Mouse (Mus musculus) left cerebral cortex, adult 9 months (tissue): ENCODE data around the gene Camkv.

ENCODE experiments used
- DNase-seq, 2 experiments: peaks; one replicate each; pipeline ENCODE4 v3.0.0; 2022; ENCODE audit warnings: low spot score in 2 of 2

Gene Camkv

GRCm38 (mm10) chr9:107923021-107923420, 12.5 kb upstream of the Camkv start:
- no peak for DNase-seq

GRCm38 (mm10) chr9:107923956-107924355, 11.5 kb upstream of the Camkv start:
- no peak for DNase-seq

GRCm38 (mm10) chr9:107925251-107925650, 10.2 kb upstream of the Camkv start:
- no peak for DNase-seq

- DNase-seq: no peak
These were observed 8.5 kb upstream of the Camkv start for GRCm38 (mm10) chr9:107926920-107927420.

DNA sequence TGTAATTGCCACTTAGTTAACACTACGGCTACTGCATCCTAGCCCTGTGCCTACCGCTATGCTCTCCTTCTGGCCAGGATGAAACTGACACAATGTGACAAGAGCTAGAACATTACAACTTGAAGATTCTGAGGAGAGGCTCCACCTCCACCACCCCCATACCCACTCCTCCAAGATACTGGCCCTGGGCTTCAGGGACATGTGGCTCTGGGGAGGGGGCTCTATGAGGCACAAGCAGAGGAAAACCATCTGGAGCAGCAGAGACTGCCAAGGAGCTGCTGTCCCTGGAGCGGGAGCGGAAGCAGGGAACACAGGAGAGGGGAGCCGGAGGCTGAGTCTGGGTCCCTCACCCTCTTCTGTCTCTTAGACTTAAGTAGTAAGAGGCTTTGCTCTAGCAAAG, 7.7 kb upstream of the Camkv start:
- DNase-seq: no peak

DNA sequence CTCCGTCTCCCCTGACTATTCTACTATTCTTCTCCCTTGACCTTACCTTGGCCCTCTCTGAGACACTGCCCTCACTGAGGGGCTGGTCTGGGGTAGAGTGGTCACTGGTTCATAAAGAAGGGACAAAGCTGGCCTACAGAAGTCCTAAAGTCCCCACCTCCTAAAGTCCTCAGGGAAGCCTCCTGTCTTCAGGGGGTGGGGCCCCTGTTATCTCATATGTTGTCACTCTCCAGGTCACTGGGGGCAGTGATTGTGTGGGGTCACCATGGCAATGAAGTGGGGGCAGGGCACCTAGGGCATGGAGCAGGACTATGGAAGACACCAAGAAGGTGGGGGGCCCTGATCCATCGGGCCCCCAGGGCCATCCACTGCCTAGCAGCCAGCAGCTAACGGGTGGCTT, 7.3 kb upstream of the Camkv start, which contains the start of gene Actl11:
Gene Actl11, plus strand, starts transcription at position 301 of the 400 bp plus-strand sequence.
- no peak for DNase-seq

DNA sequence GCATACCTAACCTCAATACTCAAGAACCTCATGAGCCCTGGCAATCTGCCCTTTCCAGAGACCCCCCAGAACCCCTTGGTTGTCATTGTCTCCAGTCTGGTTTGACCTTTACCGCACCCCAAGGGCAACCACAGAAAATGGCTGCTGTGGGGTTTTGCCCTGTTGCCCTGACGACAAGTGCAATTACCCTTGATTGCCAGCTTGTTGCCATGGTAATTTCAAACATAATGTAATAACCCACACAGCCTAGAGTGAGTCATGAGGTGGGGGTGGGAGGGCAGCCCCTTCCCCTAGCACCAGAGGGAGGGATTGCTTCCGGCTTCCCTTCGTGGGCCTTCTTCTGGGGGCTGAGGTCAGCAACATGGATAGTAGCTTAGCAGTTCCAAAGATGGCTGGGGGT, 3.3 kb upstream of the Camkv start:
- no peak for DNase-seq

- DNase-seq: peak; percentile 55 to 60
These were observed 1.3 kb upstream of the Camkv start for GRCm38 (mm10) chr9:107934146-107934545.

DNA sequence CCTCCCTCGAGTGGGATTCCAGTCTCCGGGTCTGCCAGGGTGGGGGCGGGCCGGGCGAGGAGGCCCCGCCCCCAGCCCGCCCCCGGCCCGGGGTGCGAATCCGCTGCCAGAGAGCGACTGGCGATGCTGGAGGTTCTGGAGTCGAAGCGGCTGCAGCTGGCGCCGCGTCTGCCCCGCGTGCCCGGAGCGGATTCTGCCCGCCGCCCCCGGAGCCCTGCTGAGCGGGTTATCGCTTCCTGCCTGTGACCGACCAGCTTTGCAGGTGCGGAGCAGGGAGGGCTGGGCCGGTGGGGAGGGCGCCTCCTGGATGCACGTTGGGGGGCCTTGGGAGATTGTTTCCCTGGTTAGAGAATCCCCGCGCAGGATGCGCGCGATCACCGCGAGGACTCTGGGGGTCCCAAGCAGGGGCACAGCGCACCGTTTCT, 328 bp downstream of the Camkv start:
- peak in 1 of 2 experiments; percentile 67 for DNase-seq

GRCm38 (mm10) chr9:107936215-107936822, 845 bp downstream of the Camkv start:
- peak in 1 of 2 experiments; percentile 65 for DNase-seq

GRCm38 (mm10) chr9:107936831-107937230, 1.4 kb downstream of the Camkv start:
- no peak for DNase-seq

GRCm38 (mm10) chr9:107947241-107948194, 12.0 kb downstream of the Camkv start:
- no peak for DNase-seq

- DNase-seq: no peak
These were observed 13.9 kb downstream of the Camkv start for GRCm38 (mm10) chr9:107949184-107949921.

GRCm38 (mm10) chr9:107949922-107950235, 14.4 kb downstream of the Camkv start, which contains the start of gene Traip:
TSS of gene Traip (plus strand) at chr9:107950136.
- no peak for DNase-seq

- DNase-seq: peak; percentile 71 to 91
These were observed 15.2 kb downstream of the Camkv start for GRCm38 (mm10) chr9:107950460-107951355.

DNA sequence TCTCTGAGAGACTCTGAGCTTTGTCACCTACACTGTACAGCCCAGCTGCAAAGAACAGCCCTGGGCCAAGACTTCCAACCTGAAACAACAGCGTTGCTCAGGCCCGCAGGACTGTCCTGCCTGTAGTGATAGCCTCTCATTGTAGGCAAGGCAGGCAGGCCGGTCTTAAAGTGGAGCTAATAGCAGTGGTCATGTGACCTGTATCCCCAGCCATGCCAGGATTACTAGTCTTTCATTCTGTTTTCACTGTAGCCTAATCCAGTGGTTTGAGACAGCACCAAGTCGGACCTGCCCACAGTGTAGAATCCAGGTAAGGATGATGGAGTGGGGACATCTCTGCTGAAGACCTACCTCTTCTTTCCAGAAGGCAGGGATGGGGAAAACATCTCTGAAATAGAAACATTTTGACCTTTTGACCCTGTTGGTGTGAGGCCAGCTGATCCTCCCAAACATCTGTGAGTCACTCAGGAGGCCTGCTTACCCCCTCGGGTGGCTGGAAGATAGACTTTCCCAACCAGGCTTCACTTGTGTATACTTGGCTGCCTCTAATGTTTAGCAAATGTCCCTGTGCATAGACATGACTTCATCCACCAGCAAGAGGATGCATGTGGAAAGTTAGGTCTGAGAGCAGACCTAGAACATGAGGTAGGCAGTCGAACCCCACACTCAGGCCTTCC, 20.3 kb downstream of the Camkv start:
- no peak for DNase-seq

- DNase-seq: no peak
These were observed 21.7 kb downstream of the Camkv start for GRCm38 (mm10) chr9:107957141-107957540.

DNA sequence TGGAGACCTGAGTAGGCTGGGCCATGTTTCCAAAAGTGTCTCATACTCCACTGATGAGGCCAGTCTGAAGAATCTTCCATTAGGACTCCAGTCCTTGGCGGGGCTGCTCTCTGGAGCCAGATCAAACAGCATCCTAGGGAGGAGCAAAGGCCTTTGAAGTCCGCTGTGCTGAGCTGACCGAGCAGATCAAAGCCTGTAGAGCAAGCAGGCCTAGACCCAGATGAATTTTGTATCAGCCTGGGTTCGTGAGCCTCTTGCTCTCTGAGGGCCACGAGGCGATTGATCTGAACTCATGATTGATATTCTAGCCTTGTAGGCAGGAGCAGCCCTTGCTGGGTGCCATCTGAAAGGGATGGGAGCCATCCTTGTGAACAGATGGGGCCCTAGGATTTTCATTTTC, 24.4 kb downstream of the Camkv start:
- DNase-seq: no peak

- no peak for DNase-seq
These were observed 25.5 kb downstream of the Camkv start for GRCm38 (mm10) chr9:107960928-107961327.

- DNase-seq: peak; percentile 89 to 91
These were observed 25.9 kb downstream of the Camkv start for GRCm38 (mm10) chr9:107961351-107961762.
